Mouse (Mus musculus): ENCODE measurements around the gene Nup62. TPM values are rescaled to one million over a fixed set of nuclear protein-coding genes. Genes with fewer than 3 reads are reported as not detected.

The Nup62 gene
- polyA plus RNA-seq (2015; fragmentation: Nextera tagmentation; extraction: Ambion mirVana): 79.3 and 79.8 TPM in 2 replicates

- no peaks in the 10 kb centered on the region for H3K27me3 ChIP-seq (replicated peaks)
- under 1% methylated on average over 61 of the region's 62 CpGs for WGBS
- peaks cover 4% of the 10 kb centered on the region; the same call in 1 of the 2 replicates for H3K36me3 ChIP-seq
- peak; percentile 94 for ATAC-seq (ENCODE audit: insufficient read depth, low FRiP score, low read depth)
- peak within 1 kb of the TSS; percentile 95 for H3K9ac ChIP-seq
- H3K9me3 ChIP-seq: no peaks in the 10 kb centered on the region
- peaks cover 36% of the 10 kb centered on the region for H3K4me1 ChIP-seq
- H3K4me2 ChIP-seq: peak within 1 kb of the TSS; percentile 82
- peak within 1 kb of the TSS; percentile 98 for H3K27ac ChIP-seq
- H3K4me3 ChIP-seq (replicated peaks): peak within 1 kb of the TSS; percentile 88
Measured at GRCm38 (mm10) chr7:44815721-44816469, at the start of gene Nup62, which contains the start of gene Il4i1. TSS of gene Nup62 (plus strand) at chr7:44816088. TSS of gene Il4i1 (plus strand) at chr7:44816387.

- Histone ChIP-seq H3K27ac (no peak overlapping the region), H3K9ac (no peak overlapping the region), H3K4me2 (no peak overlapping the region), H3K4me3 (replicated peaks) (no peak overlapping the region), H3K9me3 (no peaks in the 10 kb centered on the region), H3K4me1 (no peaks in the 10 kb centered on the region), H3K27me3 (replicated peaks) (no peaks in the 10 kb centered on the region), H3K36me3 (peaks cover 20% of the 10 kb centered on the region; the same call in 1 of the 2 replicates)
- WGBS: 88% methylated on average over 5 of the region's 5 CpGs
- ATAC-seq (ENCODE audit: insufficient read depth, low FRiP score, low read depth): peak; percentile 63; the same call in 1 of the 2 replicates
Measured at GRCm38 (mm10) chr7:44768129-44768528, 47.8 kb upstream of the Nup62 start.

GRCm38 (mm10) chr7:44770046-44770578, 45.8 kb upstream of the Nup62 start:
- peaks cover 22% of the 10 kb centered on the region; the same call in 1 of the 2 replicates for H3K36me3 ChIP-seq
- H3K4me3 ChIP-seq (replicated peaks): no peak overlapping the region
- no peak overlapping the region for H3K9ac ChIP-seq
- 13% methylated on average over 6 of the region's 6 CpGs for WGBS
- no peaks in the 10 kb centered on the region for H3K9me3 ChIP-seq
- no peak overlapping the region for H3K27ac ChIP-seq
- H3K4me1 ChIP-seq: no peaks in the 10 kb centered on the region
- ATAC-seq (ENCODE audit: insufficient read depth, low FRiP score, low read depth): no peak
- no peak overlapping the region for H3K4me2 ChIP-seq
- H3K27me3 ChIP-seq (replicated peaks): no peaks in the 10 kb centered on the region

- Histone ChIP-seq H3K4me2 (no peak overlapping the region), H3K27ac (no peak overlapping the region), H3K27me3 (replicated peaks) (no peaks in the 10 kb centered on the region), H3K4me3 (replicated peaks) (no peak overlapping the region), H3K4me1 (no peaks in the 10 kb centered on the region), H3K9me3 (no peaks in the 10 kb centered on the region), H3K36me3 (peaks cover 20% of the 10 kb centered on the region; the same call in 1 of the 2 replicates), H3K9ac (no peak overlapping the region)
- ATAC-seq (ENCODE audit: insufficient read depth, low FRiP score, low read depth): peak; percentile 79
- WGBS: 88% methylated on average over 8 of the region's 8 CpGs
Measured at GRCm38 (mm10) chr7:44772591-44773204, 43.2 kb upstream of the Nup62 start.

GRCm38 (mm10) chr7:44776849-44777498, 38.9 kb upstream of the Nup62 start:
- Histone ChIP-seq H3K9me3 (no peaks in the 10 kb centered on the region), H3K36me3 (peaks cover 13% of the 10 kb centered on the region; the same call in 1 of the 2 replicates), H3K4me1 (no peaks in the 10 kb centered on the region), H3K27me3 (replicated peaks) (no peaks in the 10 kb centered on the region), H3K27ac (no peak overlapping the region), H3K4me2 (no peak overlapping the region), H3K9ac (no peak overlapping the region), H3K4me3 (replicated peaks) (no peak overlapping the region)
- ATAC-seq (ENCODE audit: insufficient read depth, low FRiP score, low read depth): no peak; the same call in 1 of the 2 replicates
- 88% methylated on average over 9 of the region's 9 CpGs for WGBS

GRCm38 (mm10) chr7:44780101-44780500, 35.8 kb upstream of the Nup62 start:
- 81% methylated on average over 8 of the region's 8 CpGs for WGBS
- no peak overlapping the region for H3K4me2 ChIP-seq
- no peak overlapping the region for H3K27ac ChIP-seq
- H3K4me3 ChIP-seq (replicated peaks): no peak overlapping the region
- no peak for ATAC-seq (ENCODE audit: insufficient read depth, low FRiP score, low read depth)
- no peak overlapping the region for H3K9ac ChIP-seq
- H3K9me3 ChIP-seq: no peaks in the 10 kb centered on the region
- H3K27me3 ChIP-seq (replicated peaks): no peaks in the 10 kb centered on the region
- H3K4me1 ChIP-seq: no peaks in the 10 kb centered on the region
- H3K36me3 ChIP-seq: peaks cover 8% of the 10 kb centered on the region; the same call in 1 of the 2 replicates

GRCm38 (mm10) chr7:44789531-44789930, 26.4 kb upstream of the Nup62 start:
- no peaks in the 10 kb centered on the region for H3K27me3 ChIP-seq (replicated peaks)
- H3K4me1 ChIP-seq: no peaks in the 10 kb centered on the region
- WGBS: 75% methylated on average over 3 of the region's 3 CpGs
- H3K36me3 ChIP-seq: no peaks in the 10 kb centered on the region
- no peaks in the 10 kb centered on the region for H3K9me3 ChIP-seq
- no peak for ATAC-seq (ENCODE audit: insufficient read depth, low FRiP score, low read depth)
- H3K4me2 ChIP-seq: no peak overlapping the region
- H3K27ac ChIP-seq: no peak overlapping the region
- no peak overlapping the region for H3K9ac ChIP-seq
- H3K4me3 ChIP-seq (replicated peaks): no peak overlapping the region

GRCm38 (mm10) chr7:44790066-44790465, 25.8 kb upstream of the Nup62 start:
- H3K9ac ChIP-seq: no peak overlapping the region
- H3K36me3 ChIP-seq: no peaks in the 10 kb centered on the region
- WGBS: 64% methylated on average over 4 of the region's 4 CpGs
- no peak overlapping the region for H3K4me3 ChIP-seq (replicated peaks)
- no peaks in the 10 kb centered on the region for H3K27me3 ChIP-seq (replicated peaks)
- H3K4me2 ChIP-seq: no peak overlapping the region
- no peaks in the 10 kb centered on the region for H3K9me3 ChIP-seq
- no peak overlapping the region for H3K27ac ChIP-seq
- H3K4me1 ChIP-seq: no peaks in the 10 kb centered on the region
- ATAC-seq (ENCODE audit: insufficient read depth, low FRiP score, low read depth): no peak

- WGBS: 77% methylated on average over 6 of the region's 6 CpGs
- Histone ChIP-seq H3K27ac (no peak overlapping the region), H3K4me2 (no peak overlapping the region), H3K9me3 (no peaks in the 10 kb centered on the region), H3K36me3 (no peaks in the 10 kb centered on the region), H3K9ac (no peak overlapping the region), H3K4me3 (replicated peaks) (no peak overlapping the region), H3K4me1 (no peaks in the 10 kb centered on the region), H3K27me3 (replicated peaks) (no peaks in the 10 kb centered on the region)
- no peak for ATAC-seq (ENCODE audit: insufficient read depth, low FRiP score, low read depth)
Measured at GRCm38 (mm10) chr7:44792781-44793180, 23.1 kb upstream of the Nup62 start.

GRCm38 (mm10) chr7:44808927-44809326, 7.0 kb upstream of the Nup62 start:
- Histone ChIP-seq H3K27ac (no peak overlapping the region), H3K36me3 (0 out of 2 replicates have a peak, but pooled peaks cover 4% of the 10 kb centered on the region), H3K4me1 (no peaks in the 10 kb centered on the region; the same call in 1 of the 2 replicates), H3K9me3 (no peaks in the 10 kb centered on the region), H3K4me2 (no peak overlapping the region), H3K27me3 (replicated peaks) (no peaks in the 10 kb centered on the region), H3K4me3 (replicated peaks) (no peak overlapping the region), H3K9ac (no peak overlapping the region)
- 86% methylated on average over 2 of the region's 2 CpGs for WGBS
- ATAC-seq (ENCODE audit: insufficient read depth, low FRiP score, low read depth): no peak

- Histone ChIP-seq H3K4me1 (no peaks in the 10 kb centered on the region; the same call in 1 of the 2 replicates), H3K4me2 (no peak overlapping the region), H3K9me3 (no peaks in the 10 kb centered on the region), H3K4me3 (replicated peaks) (no peak overlapping the region), H3K27ac (no peak overlapping the region), H3K27me3 (replicated peaks) (no peaks in the 10 kb centered on the region), H3K9ac (no peak overlapping the region), H3K36me3 (0 out of 2 replicates have a peak, but pooled peaks cover 4% of the 10 kb centered on the region)
- no peak for ATAC-seq (ENCODE audit: insufficient read depth, low FRiP score, low read depth)
- WGBS: 90% methylated on average over 3 of the region's 3 CpGs
Measured at GRCm38 (mm10) chr7:44809466-44809865, 6.4 kb upstream of the Nup62 start.

Data from stomach, embryonic 15.5 days (tissue).